Mouse (Mus musculus) forebrain, embryonic 13.5 days (tissue): Measurements from ENCODE around the gene Gm6793. TPM values are rescaled to one million over a fixed set of nuclear protein-coding genes. Genes with fewer than 3 reads are reported as not detected.

Experiments
- ATAC-seq: fragments of 200-750 bp; cut with Nextera tagmentation; 2 replicates; pipeline ENCODE4 v1.8.0; 2017
- H3K27ac ChIP-seq: fragments of 300-500 bp; sonication (generic); 2 replicates; pipeline ENCODE4 v1.5.1; 2015; ENCODE audit warnings: inconsistent platforms, mild to moderate bottlenecking, moderate library complexity
- H3K27me3 ChIP-seq: fragments of 300-500 bp; sonication (generic); 2 replicates; pipeline ENCODE4 v1.6.1; 2015; ENCODE audit warnings: mild to moderate bottlenecking, inconsistent platforms
- H3K36me3 ChIP-seq: fragments of 300-500 bp; sonication (generic); 2 replicates; pipeline ENCODE4 v1.6.1; 2015; ENCODE audit warnings: mild to moderate bottlenecking, inconsistent platforms; ENCODE audit not compliant: poor library complexity, severe bottlenecking
- H3K4me1 ChIP-seq: fragments of 300-500 bp; sonication (generic); 2 replicates; pipeline ENCODE4 v1.6.1; 2015; ENCODE audit warnings: inconsistent platforms
- H3K4me2 ChIP-seq: fragments of 300-500 bp; sonication (generic); 2 replicates; pipeline ENCODE4 v1.6.1; 2015; ENCODE audit warnings: inconsistent platforms, mild to moderate bottlenecking, moderate library complexity
- H3K4me3 ChIP-seq: fragments of 300-500 bp; sonication (generic); 2 replicates; pipeline ENCODE4 v1.5.1; 2015; ENCODE audit warnings: mild to moderate bottlenecking, inconsistent platforms
- H3K9ac ChIP-seq: fragments of 300-500 bp; sonication (generic); 2 replicates; pipeline ENCODE4 v1.6.1; 2015; ENCODE audit warnings: mild to moderate bottlenecking, inconsistent platforms
- H3K9me3 ChIP-seq: fragments of 300-500 bp; sonication (generic); replicated peaks from 2 replicates; pipeline ENCODE4 v1.6.1; 2016; ENCODE audit warnings: inconsistent platforms
- WGBS: fragments of 180-500 bp; shearing (Covaris S2); methylation state at CpG from one replicate; pipeline ENCODE4 v1.1.7; 2015; 5-methylcytosine and 5-hydroxymethylcytosine counted together
- polyA plus RNA-seq: library from polyadenylated mRNA; unstranded; fragments of >200 nt; fragmentation: Nextera tagmentation; extraction: Ambion mirVana; gene quantifications from 2 replicates; pipeline ENCODE4 v1.2.1, GENCODE M21; 2015

Gm6793 gene
- polyA plus RNA-seq = 0.65 and 0.68 TPM in 2 replicates

GRCm38 (mm10) chr8:112014936-112015335, at the start of gene Gm6793:
Gene Gm6793 (minus strand): TSS chr8:112015036.
- Histone ChIP-seq H3K9me3 (no peaks in the 10 kb centered on the region), H3K4me1 (peaks cover 21% of the 10 kb centered on the region), H3K36me3 (peaks cover 44% of the 10 kb centered on the region), H3K4me3 (no peak within 1 kb of the TSS), H3K4me2 (no peak within 1 kb of the TSS), H3K27ac (no peak within 1 kb of the TSS), H3K27me3 (no peaks in the 10 kb centered on the region), H3K9ac (no peak within 1 kb of the TSS)
- ATAC-seq = no peak
- WGBS = 93% methylated on average over 11 of the region's 11 CpGs

GRCm38 (mm10) chr8:112061372-112061771, 46.5 kb upstream of the Gm6793 start:
- ATAC-seq = peak; percentile 80; the same call in 1 of the 2 replicates
- 39% methylated on average over 4 of the region's 4 CpGs for WGBS

GRCm38 (mm10) chr8:112054456-112054855, 39.6 kb upstream of the Gm6793 start:
- no peaks in the 10 kb centered on the region for H3K27me3 ChIP-seq
- H3K36me3 ChIP-seq = no peaks in the 10 kb centered on the region
- H3K9ac ChIP-seq = no peak overlapping the region
- no peak overlapping the region for H3K27ac ChIP-seq
- H3K4me1 ChIP-seq = no peaks in the 10 kb centered on the region
- no peak overlapping the region for H3K4me3 ChIP-seq
- no peak overlapping the region for H3K4me2 ChIP-seq
- ATAC-seq = no peak
- no peaks in the 10 kb centered on the region for H3K9me3 ChIP-seq

More at GRCm38 (mm10) chr8:112061372-112061771, 46.5 kb upstream of the Gm6793 start:
- no peak overlapping the region for H3K4me3 ChIP-seq
- H3K4me2 ChIP-seq = no peak overlapping the region
- no peaks in the 10 kb centered on the region for H3K27me3 ChIP-seq
- no peak overlapping the region for H3K27ac ChIP-seq
- no peaks in the 10 kb centered on the region for H3K4me1 ChIP-seq
- H3K9ac ChIP-seq = no peak overlapping the region
- H3K9me3 ChIP-seq = no peaks in the 10 kb centered on the region
- H3K36me3 ChIP-seq = no peaks in the 10 kb centered on the region

- 81% methylated on average over 9 of the region's 9 CpGs for WGBS
- H3K4me1 ChIP-seq = no peaks in the 10 kb centered on the region
- H3K4me3 ChIP-seq = no peak overlapping the region
- H3K9ac ChIP-seq = no peak overlapping the region
- no peaks in the 10 kb centered on the region for H3K9me3 ChIP-seq
- H3K27ac ChIP-seq = no peak overlapping the region
- no peaks in the 10 kb centered on the region for H3K27me3 ChIP-seq
- no peak for ATAC-seq
- no peaks in the 10 kb centered on the region for H3K36me3 ChIP-seq
- no peak overlapping the region for H3K4me2 ChIP-seq
Measured at GRCm38 (mm10) chr8:112051537-112051936, 36.7 kb upstream of the Gm6793 start.

GRCm38 (mm10) chr8:112049984-112050383, 35.1 kb upstream of the Gm6793 start:
- 80% methylated on average over 6 of the region's 6 CpGs for WGBS
- no peaks in the 10 kb centered on the region for H3K4me1 ChIP-seq
- H3K9ac ChIP-seq = no peak overlapping the region
- no peak for ATAC-seq
- no peak overlapping the region for H3K4me3 ChIP-seq
- H3K4me2 ChIP-seq = no peak overlapping the region
- no peaks in the 10 kb centered on the region for H3K9me3 ChIP-seq
- H3K36me3 ChIP-seq = no peaks in the 10 kb centered on the region
- no peaks in the 10 kb centered on the region for H3K27me3 ChIP-seq
- no peak overlapping the region for H3K27ac ChIP-seq

- Histone ChIP-seq H3K36me3 (no peaks in the 10 kb centered on the region), H3K27me3 (no peaks in the 10 kb centered on the region), H3K4me1 (no peaks in the 10 kb centered on the region), H3K9ac (no peak overlapping the region), H3K27ac (no peak overlapping the region), H3K9me3 (no peaks in the 10 kb centered on the region), H3K4me2 (no peak overlapping the region), H3K4me3 (no peak overlapping the region)
- ATAC-seq = no peak
- 82% methylated on average over 6 of the region's 6 CpGs for WGBS
Measured at GRCm38 (mm10) chr8:112048293-112048692, 33.5 kb upstream of the Gm6793 start.

- no peak overlapping the region for H3K27ac ChIP-seq
- no peaks in the 10 kb centered on the region for H3K4me1 ChIP-seq
- H3K4me3 ChIP-seq = no peak overlapping the region
- no peaks in the 10 kb centered on the region for H3K36me3 ChIP-seq
- no peak overlapping the region for H3K9ac ChIP-seq
- H3K27me3 ChIP-seq = no peaks in the 10 kb centered on the region
- no peak overlapping the region for H3K4me2 ChIP-seq
- peak; percentile 85 for ATAC-seq
- H3K9me3 ChIP-seq = no peaks in the 10 kb centered on the region
- 7% methylated on average over 7 of the region's 7 CpGs for WGBS
Measured at GRCm38 (mm10) chr8:112045896-112046295, 31.1 kb upstream of the Gm6793 start.

- H3K9me3 ChIP-seq = no peaks in the 10 kb centered on the region
- H3K9ac ChIP-seq = no peak overlapping the region
- H3K27ac ChIP-seq = no peak overlapping the region
- no peak overlapping the region for H3K4me2 ChIP-seq
- no peaks in the 10 kb centered on the region for H3K36me3 ChIP-seq
- WGBS = 82% methylated on average over 5 of the region's 5 CpGs
- H3K4me1 ChIP-seq = no peaks in the 10 kb centered on the region
- no peak for ATAC-seq
- H3K4me3 ChIP-seq = no peak overlapping the region
- no peaks in the 10 kb centered on the region for H3K27me3 ChIP-seq
Measured at GRCm38 (mm10) chr8:112045182-112045581, 30.3 kb upstream of the Gm6793 start.

- Histone ChIP-seq H3K4me3 (no peak overlapping the region), H3K4me1 (no peaks in the 10 kb centered on the region), H3K27ac (no peak overlapping the region), H3K9ac (no peak overlapping the region), H3K27me3 (no peaks in the 10 kb centered on the region), H3K36me3 (no peaks in the 10 kb centered on the region), H3K9me3 (no peaks in the 10 kb centered on the region), H3K4me2 (no peak overlapping the region)
- no peak for ATAC-seq
- 84% methylated on average over 18 of the region's 18 CpGs for WGBS
Measured at GRCm38 (mm10) chr8:112037521-112037920, 22.7 kb upstream of the Gm6793 start.

GRCm38 (mm10) chr8:112034603-112035002, 19.8 kb upstream of the Gm6793 start:
- no peaks in the 10 kb centered on the region for H3K36me3 ChIP-seq
- no peak overlapping the region for H3K4me3 ChIP-seq
- H3K27ac ChIP-seq = no peak overlapping the region
- no peaks in the 10 kb centered on the region for H3K4me1 ChIP-seq
- ATAC-seq = no peak
- H3K9me3 ChIP-seq = no peaks in the 10 kb centered on the region
- H3K27me3 ChIP-seq = no peaks in the 10 kb centered on the region
- no peak overlapping the region for H3K9ac ChIP-seq
- no peak overlapping the region for H3K4me2 ChIP-seq
- WGBS = 22% methylated on average over 8 of the region's 8 CpGs

- H3K4me1 ChIP-seq = no peaks in the 10 kb centered on the region
- H3K9ac ChIP-seq = no peak overlapping the region
- no peaks in the 10 kb centered on the region for H3K9me3 ChIP-seq
- H3K4me3 ChIP-seq = no peak overlapping the region
- no peaks in the 10 kb centered on the region for H3K27me3 ChIP-seq
- ATAC-seq = no peak
- H3K4me2 ChIP-seq = no peak overlapping the region
- 49% methylated on average over 7 of the region's 7 CpGs for WGBS
- no peaks in the 10 kb centered on the region for H3K36me3 ChIP-seq
- H3K27ac ChIP-seq = no peak overlapping the region
Measured at GRCm38 (mm10) chr8:112033071-112033470, 18.2 kb upstream of the Gm6793 start.

- Histone ChIP-seq H3K9me3 (no peaks in the 10 kb centered on the region), H3K4me3 (no peak overlapping the region), H3K4me2 (no peak overlapping the region), H3K9ac (no peak overlapping the region), H3K27me3 (no peaks in the 10 kb centered on the region), H3K4me1 (no peaks in the 10 kb centered on the region), H3K36me3 (no peaks in the 10 kb centered on the region), H3K27ac (no peak overlapping the region)
- no peak for ATAC-seq
- 47% methylated on average over 6 of the region's 6 CpGs for WGBS
Measured at GRCm38 (mm10) chr8:112030663-112031062, 15.8 kb upstream of the Gm6793 start.

- Histone ChIP-seq H3K4me1 (no peaks in the 10 kb centered on the region), H3K4me2 (no peak overlapping the region), H3K27me3 (no peaks in the 10 kb centered on the region), H3K4me3 (no peak overlapping the region), H3K27ac (no peak overlapping the region), H3K9me3 (no peaks in the 10 kb centered on the region), H3K9ac (no peak overlapping the region), H3K36me3 (no peaks in the 10 kb centered on the region)
- no peak for ATAC-seq
- 91% methylated on average over 7 of the region's 7 CpGs for WGBS
Measured at GRCm38 (mm10) chr8:112029455-112029854, 14.6 kb upstream of the Gm6793 start.
